Mouse (Mus musculus) mature B cell (primary cell): ENCODE data around the gene Mapk1ip1l.
"Not testable (repeated sequence)": the region's sequence is repeated elsewhere in the genome, so short reads cannot be mapped to it uniquely, and the experiment has no call there.

ENCODE experiments used
- in situ Hi-C: fragments of 300-500 bp; cut with MboI; formaldehyde crosslinking; loops from 2 replicates; pipeline ENCODE4 v1.14.3; 2019

The Mapk1ip1l gene

GRCm38 (mm10) chr14:47304814-47305405 is 6.8 kb downstream of the Mapk1ip1l start:
- in situ Hi-C loops, result no loop called here

- in situ Hi-C loops, result no loop called here
Measured at GRCm38 (mm10) chr14:47305933-47306332, 7.9 kb downstream of the Mapk1ip1l start.

GRCm38 (mm10) chr14:47307669-47308068 is 9.6 kb downstream of the Mapk1ip1l start:
- in situ Hi-C loops, result no loop called here

- in situ Hi-C loops, result no loop called here
Measured at GRCm38 (mm10) chr14:47309061-47309460, 11.0 kb downstream of the Mapk1ip1l start.

DNA sequence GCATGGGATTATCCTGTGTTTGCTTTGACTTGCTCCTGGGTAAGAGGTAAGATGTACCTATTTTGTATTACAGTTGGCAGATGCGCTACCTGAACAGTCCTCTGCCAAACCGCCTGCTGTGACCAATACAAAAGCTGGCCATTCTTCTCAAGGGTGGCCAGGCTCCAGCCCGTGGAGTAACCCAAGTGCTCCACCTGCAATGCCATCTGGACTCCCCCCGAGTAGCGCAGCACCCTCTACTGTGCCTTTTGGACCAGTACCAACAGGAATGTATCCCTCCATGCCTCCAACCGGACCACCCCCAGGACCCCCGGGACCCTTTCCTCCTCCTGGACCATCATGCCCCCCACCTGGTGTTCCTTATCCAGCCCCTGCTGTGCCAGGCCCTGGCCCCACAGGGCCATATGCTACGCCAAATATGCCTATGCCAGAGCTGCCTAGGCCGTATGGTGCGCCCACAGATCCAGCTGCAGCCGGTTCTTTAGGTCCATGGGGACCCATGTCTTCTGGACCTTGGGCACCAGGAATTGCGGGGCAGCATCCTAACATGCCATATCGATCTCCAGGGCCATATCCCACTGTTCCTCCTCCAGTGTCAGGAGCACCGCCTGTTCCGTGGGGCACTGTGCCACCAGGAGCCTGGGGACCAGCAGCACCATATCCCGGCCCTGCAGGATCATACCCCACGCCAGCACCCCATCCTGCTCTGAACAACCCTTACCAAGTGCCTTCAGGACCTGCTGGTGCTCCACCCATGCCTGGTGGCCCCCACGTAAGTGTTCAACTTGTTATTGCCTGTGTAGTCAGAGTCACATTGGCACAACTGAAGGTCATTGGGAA is 12.5 kb downstream of the Mapk1ip1l start:
- in situ Hi-C loops, result no loop called here

DNA sequence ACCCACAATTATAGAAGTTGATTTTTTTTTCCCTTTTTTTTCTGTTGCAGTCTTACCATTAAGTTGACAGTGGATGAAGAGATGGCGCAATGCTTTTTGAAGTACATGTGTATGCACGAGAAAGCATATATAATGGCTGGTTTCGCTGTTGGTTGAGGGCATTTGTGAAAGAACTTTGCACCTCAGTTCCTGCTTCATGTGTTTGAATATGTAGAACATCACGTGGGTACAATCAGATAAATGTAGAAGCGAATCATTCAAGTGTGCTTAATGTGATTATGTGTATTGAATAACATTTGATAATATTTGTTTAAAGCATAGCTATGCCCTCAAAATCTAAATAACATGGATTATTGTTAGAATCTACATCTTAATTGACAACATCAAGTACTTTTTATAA is 21.3 kb downstream of the Mapk1ip1l start:
- in situ Hi-C loops, result no loop called here

DNA sequence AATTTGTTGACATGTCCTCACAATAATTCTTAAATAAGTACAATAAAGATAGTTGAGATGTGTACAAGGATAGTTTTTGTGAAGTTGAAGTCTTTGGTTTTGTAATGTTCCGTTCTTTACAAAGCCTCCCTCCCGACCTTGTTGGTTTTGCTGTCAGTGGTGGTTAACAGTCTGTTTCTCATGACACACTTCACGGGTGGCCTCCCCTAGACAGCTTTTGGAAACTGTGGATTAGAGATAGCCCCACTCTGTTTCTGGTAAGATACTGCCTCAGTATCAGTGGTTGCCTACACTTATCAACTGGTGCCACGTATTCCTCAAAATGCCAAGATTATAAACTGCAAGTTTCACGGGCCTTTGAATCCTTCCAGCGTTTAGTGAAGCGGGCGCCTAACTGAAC is 23.5 kb downstream of the Mapk1ip1l start:
- in situ Hi-C loops, result not testable (repeated sequence)

DNA sequence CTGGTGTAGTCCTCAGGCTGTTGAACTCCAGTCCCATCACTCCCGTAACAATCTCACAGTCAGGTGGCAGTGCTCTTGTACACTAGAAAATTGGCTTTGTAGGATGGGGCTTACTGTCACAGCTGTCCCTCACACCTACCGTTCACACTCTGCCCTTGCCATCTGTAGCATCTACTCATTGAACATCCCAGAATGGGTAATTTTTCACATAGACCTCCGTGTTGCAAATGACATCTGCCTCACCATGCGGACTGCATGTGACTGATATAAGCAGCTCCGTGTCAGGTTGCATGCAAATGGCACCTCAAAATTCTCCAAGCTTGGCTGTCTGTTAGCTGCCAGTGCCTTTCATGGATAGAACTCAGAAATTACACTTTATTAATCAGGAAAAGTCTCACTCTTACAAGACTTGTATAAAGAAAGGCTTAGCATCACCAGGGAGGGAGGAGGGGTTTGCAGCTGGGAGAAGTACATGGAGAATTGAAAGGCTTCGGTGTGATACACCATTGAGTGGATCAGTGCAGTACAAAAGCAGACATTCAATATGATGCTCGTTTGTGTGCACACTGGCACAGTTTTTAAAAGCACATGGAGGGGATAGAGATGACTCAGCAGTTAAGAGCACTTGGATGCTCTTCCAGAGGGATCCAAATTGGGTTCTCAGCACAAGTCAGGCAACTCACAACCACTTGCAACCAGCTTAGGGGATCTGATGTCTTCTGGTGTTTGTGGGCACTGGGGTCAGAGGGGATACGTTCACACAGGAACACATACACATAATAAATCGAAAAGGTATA is 28.1 kb downstream of the Mapk1ip1l start:
- in situ Hi-C loops, result no loop called here

GRCm38 (mm10) chr14:47327347-47327746 is 29.3 kb downstream of the Mapk1ip1l start:
- in situ Hi-C loops, result no loop called here

DNA sequence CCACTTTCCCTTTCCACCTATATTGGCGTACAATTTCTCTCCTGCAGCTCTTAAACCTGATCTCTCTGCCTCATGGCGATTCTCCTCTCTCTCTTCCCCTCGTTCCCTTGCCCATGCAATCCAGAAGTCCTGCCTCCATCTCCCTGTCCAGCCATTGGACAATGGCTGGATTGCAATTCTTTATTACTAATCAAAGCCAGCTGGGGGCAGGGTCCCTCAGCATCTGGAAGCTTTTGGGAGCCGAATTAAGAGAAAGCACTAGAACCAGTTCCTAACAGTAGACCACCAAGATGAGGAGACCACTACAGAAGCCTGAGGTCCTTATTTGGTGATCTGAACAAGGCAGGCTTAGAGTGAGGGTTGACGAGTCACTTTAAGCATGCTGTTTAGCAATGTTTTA is 33.9 kb downstream of the Mapk1ip1l start:
- in situ Hi-C loops, result no loop called here

- in situ Hi-C loops, result no loop called here
Measured at GRCm38 (mm10) chr14:47334819-47335218, 36.8 kb downstream of the Mapk1ip1l start.

DNA sequence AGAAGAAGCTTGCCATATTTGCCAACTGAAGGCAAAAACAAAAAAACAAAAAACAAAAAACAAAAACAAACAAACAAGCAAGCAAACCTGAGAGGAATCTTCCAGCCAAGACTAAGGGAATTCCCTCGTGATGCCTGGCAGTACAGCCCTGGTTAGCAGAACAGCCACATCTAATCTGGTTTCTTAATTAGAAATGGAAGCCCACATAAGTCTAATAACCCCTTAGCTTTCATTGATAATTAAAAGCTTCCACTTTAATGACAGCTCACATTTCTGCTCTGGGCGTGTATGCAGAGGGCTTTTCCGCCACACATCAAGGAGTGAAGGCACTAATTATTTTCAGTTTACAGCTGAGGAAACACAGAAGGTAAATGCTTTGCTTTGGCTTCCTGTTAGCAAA is 37.2 kb downstream of the Mapk1ip1l start:
- in situ Hi-C loops, result no loop called here

DNA sequence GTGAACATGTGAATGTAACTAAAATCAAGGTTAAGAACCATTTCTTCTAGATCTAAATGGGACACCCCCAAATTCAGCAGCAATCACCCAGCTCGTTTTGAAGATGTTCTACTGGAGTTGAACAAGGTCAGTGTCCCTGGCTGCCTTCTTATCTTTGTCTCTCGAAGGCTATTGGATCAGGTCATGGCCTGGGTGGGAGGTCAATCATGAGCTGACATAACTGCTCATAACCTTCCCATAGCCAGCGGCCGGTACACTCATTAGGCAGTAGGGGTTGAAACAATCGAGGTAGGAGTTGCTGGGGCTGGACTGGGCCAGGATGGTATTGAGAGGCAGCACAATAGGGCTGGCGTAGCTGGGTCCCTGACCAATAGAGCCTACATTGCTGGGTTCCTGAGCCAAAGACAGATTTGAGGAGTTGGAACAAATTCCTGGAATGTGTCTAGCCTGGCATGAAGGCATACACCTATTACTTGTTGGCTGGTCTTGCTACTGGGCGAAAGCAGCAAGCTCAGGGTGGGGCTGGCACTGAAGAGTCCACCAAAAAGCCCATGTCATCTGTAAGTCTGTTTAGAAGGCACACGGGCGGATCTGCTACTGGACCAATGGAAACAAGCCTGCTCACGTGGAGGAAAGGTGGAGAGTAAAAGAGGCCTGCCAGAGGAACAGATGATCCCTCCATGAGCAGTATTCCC is 42.3 kb downstream of the Mapk1ip1l start:
- in situ Hi-C loops, result no loop called here

DNA sequence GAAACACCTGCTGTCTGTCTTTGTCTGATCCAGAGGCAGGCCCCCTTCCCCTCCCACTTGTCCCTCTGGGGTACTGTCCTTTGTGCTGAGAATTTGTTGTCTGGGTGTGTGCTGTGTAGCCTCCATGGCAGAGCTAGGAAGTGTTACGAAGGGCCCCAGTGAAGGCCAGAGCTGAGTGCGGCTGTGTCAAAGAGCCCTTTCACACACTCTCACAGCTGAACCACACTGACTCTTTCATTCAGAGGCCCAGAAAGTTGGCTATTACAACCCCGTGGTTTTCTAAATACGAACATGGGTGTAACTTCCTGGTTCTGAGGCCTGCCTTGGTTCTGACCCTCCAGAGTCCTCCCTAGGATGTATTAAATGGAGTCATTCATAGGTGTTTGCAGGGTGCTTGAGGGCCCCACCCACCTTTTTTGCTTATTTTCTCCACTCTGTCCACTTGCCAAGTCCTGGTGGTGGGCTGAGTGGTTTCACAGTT is 43.8 kb downstream of the Mapk1ip1l start:
- in situ Hi-C loops, result no loop called here

GRCm38 (mm10) chr14:47346715-47347114 is 48.6 kb downstream of the Mapk1ip1l start:
- in situ Hi-C loops, result no loop called here

DNA sequence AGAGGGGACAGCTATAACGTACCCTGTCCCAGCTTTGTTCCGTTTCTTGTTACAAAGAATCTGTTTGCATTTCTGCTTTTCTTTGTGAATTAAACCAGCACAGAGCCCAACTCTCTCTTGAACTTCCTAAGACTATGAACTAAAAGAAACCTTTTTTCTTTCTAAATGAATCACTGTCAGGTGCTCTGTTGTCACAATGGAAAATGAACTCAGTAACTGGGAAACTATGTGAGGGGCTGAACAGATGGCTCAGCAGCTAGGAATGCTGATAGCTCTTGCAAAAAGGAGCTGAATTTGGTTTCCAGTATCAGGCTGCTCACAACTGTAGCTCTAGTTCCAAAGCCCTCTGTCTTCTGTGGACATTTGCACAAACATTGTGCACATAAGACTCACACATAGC is 52.9 kb downstream of the Mapk1ip1l start:
- in situ Hi-C loops, result no loop called here

GRCm38 (mm10) chr14:47352272-47352671 is 54.2 kb downstream of the Mapk1ip1l start:
- in situ Hi-C loops, result no loop called here

- in situ Hi-C loops, result no loop called here
Measured at GRCm38 (mm10) chr14:47353240-47353639, 55.2 kb downstream of the Mapk1ip1l start.

- in situ Hi-C loops, result no loop called here
Measured at GRCm38 (mm10) chr14:47354111-47354577, 56.1 kb downstream of the Mapk1ip1l start.

DNA sequence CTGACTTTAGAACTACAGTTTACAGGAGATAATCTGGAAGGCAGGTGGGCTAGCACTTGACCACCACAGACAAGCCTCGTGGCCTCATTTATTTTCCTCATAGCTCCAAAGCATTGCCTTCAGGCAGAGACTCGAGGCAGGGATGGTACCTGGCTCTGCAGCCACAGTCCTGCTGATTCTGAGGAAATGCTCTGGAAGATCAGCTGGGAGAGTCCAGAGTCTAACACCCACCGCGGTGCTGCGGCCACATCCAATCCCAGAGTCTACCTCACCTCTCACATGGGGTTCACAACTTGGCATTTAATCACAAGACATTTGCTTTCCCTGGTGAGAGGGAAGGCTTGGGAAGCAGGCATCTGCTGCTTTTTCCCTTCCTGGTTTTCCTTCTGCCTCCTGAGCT is 56.9 kb downstream of the Mapk1ip1l start:
- in situ Hi-C loops, result no loop called here

DNA sequence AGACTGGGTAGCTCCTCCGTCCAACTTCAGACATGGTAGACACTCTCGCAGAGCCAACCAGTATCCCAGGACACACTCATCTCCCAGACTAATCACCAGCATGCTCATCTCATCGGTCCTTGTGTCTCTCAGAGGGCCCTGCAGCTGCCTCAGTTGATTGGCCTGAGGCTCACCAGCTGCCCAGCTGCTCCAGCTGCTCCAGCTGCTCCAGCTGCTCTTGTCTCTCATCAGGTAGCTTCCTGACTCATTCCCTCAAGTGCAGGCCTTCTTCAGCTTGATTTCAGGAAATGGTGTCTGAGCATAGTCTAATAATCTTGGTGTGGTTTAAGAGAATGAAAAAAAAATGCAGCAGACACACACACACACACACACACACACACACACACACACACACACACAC is 58.6 kb downstream of the Mapk1ip1l start:
- in situ Hi-C loops, result no loop called here

DNA sequence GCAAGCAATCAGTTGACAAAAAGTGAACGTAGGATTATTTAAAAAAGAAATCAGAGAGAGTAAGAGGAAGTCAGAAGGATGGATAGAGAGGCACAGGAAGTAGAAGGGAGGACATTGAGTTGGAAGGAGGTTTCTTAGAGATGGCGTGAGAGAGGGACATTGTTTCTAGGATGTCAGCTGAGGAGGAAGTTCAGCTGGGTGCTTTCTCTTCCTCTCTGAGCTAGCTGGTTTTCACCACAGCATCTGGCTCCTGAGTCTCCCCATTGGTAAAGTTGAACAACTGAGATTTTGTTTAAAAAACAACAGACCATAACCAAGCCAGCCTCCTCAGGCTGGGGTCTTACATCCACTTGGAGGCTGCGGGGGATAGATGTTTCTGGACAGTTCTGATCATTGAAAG is 61.5 kb downstream of the Mapk1ip1l start:
- in situ Hi-C loops, result no loop called here
